Mouse (Mus musculus): ENCODE measurements around the gene Prm1. TPM values are rescaled to one million over a fixed set of nuclear protein-coding genes. Genes with fewer than 3 reads are reported as not detected.

The Prm1 gene
- polyA plus RNA-seq (2014; fragmentation: Illumina TruSeq; extraction: RNeasy Lipid Tissue Mini Kit (QIAGEN cat#74804); ENCODE audit: low read depth, low replicate concordance), result not detected

GRCm38 (mm10) chr16:10805789-10806527 is at the start of gene Prm1:
Prm1 (minus strand) TSS chr16:10805839.

GRCm38 (mm10) chr16:10834911-10835587 is 29.4 kb upstream of the Prm1 start, which contains the start of gene Rmi2:
Rmi2 (plus strand) TSS chr16:10835059.

GRCm38 (mm10) chr16:10812865-10813371 is 7.3 kb upstream of the Prm1 start, which contains the start of gene Gm11172:
Gm11172 (plus strand) TSS chr16:10812915.

GRCm38 (mm10) chr16:10796034-10796433 is 9.6 kb downstream of the Prm1 start, which contains the start of gene Prm2:
Prm2 (minus strand) TSS chr16:10796134.

GRCm38 (mm10) chr16:10790702-10791101 is 14.9 kb downstream of the Prm1 start, which contains the start of gene Prm3:
Prm3 (minus strand) TSS chr16:10790914.

GRCm38 (mm10) chr16:10788271-10788670 is 17.4 kb downstream of the Prm1 start, which contains the start of gene Tnp2:
Tnp2 (minus strand) TSS chr16:10788660.

GRCm38 (mm10) chr16:10785371-10786231 is 20.0 kb downstream of the Prm1 start, which contains the start of gene Socs1:
Socs1 (minus strand) TSS chr16:10785536.

Other genes starting within 250 kb of the Prm1 start
- gene Socs1, start 20.3 kb downstream of the Prm1 start, polyA plus RNA-seq (2014; fragmentation: Illumina TruSeq; extraction: RNeasy Lipid Tissue Mini Kit (QIAGEN cat#74804); ENCODE audit: low read depth, low replicate concordance), result 0.52 TPM
- not detected for gene Tnp2, start 17.2 kb downstream of the Prm1 start, polyA plus RNA-seq (2014; fragmentation: Illumina TruSeq; extraction: RNeasy Lipid Tissue Mini Kit (QIAGEN cat#74804); ENCODE audit: low read depth, low replicate concordance)
- not detected for gene Prm3, start 14.9 kb downstream of the Prm1 start, polyA plus RNA-seq (2014; fragmentation: Illumina TruSeq; extraction: RNeasy Lipid Tissue Mini Kit (QIAGEN cat#74804); ENCODE audit: low read depth, low replicate concordance)
- not detected for gene Prm2, start 9.7 kb downstream of the Prm1 start, polyA plus RNA-seq (2014; fragmentation: Illumina TruSeq; extraction: RNeasy Lipid Tissue Mini Kit (QIAGEN cat#74804); ENCODE audit: low read depth, low replicate concordance)
- gene Gm11172, start 7.1 kb upstream of the Prm1 start, polyA plus RNA-seq (2014; fragmentation: Illumina TruSeq; extraction: RNeasy Lipid Tissue Mini Kit (QIAGEN cat#74804); ENCODE audit: low read depth, low replicate concordance), result not detected
- gene Rmi2, start 29.2 kb upstream of the Prm1 start, polyA plus RNA-seq (2014; fragmentation: Illumina TruSeq; extraction: RNeasy Lipid Tissue Mini Kit (QIAGEN cat#74804); ENCODE audit: low read depth, low replicate concordance), result 0.18 TPM